Mouse (Mus musculus) embryonic fibroblast, embryonic 13.5 days (primary cell): ENCODE measurements around the gene Hvcn1.

ENCODE experiments used
- CTCF ChIP-seq: IDR thresholded peaks from 2 replicates; pipeline ENCODE4 v1.5.1; 2011; ENCODE audit warnings: mild to moderate bottlenecking, control low read depth, low read length, moderate library complexity, borderline replicate concordance; ENCODE audit not compliant: insufficient read depth
- POLR2A ChIP-seq: IDR thresholded peaks from 2 replicates; pipeline ENCODE4 v1.6.1; 2011; ENCODE audit warnings: low read depth, mild to moderate bottlenecking, control low read depth, low read length, moderate library complexity

DNA sequence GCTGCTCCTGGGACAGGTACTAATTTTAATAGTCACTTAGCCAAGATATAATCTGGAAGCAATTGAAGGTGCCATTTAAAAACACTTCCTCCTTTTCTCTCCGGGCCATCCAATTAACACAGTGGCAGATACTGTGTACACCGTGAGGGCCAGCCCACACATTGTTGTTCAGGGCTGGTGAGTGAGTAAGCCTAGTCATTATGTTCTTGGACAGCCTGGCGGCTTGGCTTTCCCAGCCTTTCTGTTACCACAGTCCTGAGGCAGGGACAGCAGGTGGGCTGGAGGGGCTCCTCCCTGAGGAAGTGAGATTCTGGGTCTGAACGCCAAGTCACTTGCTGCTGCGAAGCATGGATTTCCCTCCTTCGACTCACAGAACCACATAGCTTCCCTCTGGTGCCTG is 26.9 kb upstream of the Hvcn1 start:
- TF ChIP-seq CTCF: no peak
- TF ChIP-seq POLR2A: no peak
